Mouse (Mus musculus) naive thymus-derived CD4-positive, alpha-beta T cell, adult 2 months (primary cell): ENCODE measurements around the gene Rpl22.

Experiments used
- DNase-seq: peaks from one replicate; pipeline ENCODE4 v3.0.0-alpha.2; 2011; ENCODE audit warnings: low read depth

Gene Rpl22

GRCm38 (mm10) chr4:152338419-152339292, 13.1 kb downstream of the Rpl22 start, which contains the start of gene Chd5:
TSS of gene Chd5 (plus strand) at chr4:152338651.
- no peak for DNase-seq

- no peak for DNase-seq
Measured at GRCm38 (mm10) chr4:152339293-152339790, 13.8 kb downstream of the Rpl22 start.

GRCm38 (mm10) chr4:152340584-152341284, 15.2 kb downstream of the Rpl22 start:
- DNase-seq = no peak

GRCm38 (mm10) chr4:152343296-152343695, 17.8 kb downstream of the Rpl22 start:
- no peak for DNase-seq

GRCm38 (mm10) chr4:152344651-152345050, 19.1 kb downstream of the Rpl22 start:
- no peak for DNase-seq

- no peak for DNase-seq
Measured at GRCm38 (mm10) chr4:152345120-152345889, 19.8 kb downstream of the Rpl22 start.

GRCm38 (mm10) chr4:152349837-152350381, 24.4 kb downstream of the Rpl22 start:
- no peak for DNase-seq

- no peak for DNase-seq
Measured at GRCm38 (mm10) chr4:152350722-152351421, 25.3 kb downstream of the Rpl22 start.

GRCm38 (mm10) chr4:152351422-152352305, 26.1 kb downstream of the Rpl22 start:
- no peak for DNase-seq

- DNase-seq = no peak
Measured at GRCm38 (mm10) chr4:152353886-152354637, 28.5 kb downstream of the Rpl22 start.

GRCm38 (mm10) chr4:152355672-152356071, 30.1 kb downstream of the Rpl22 start:
- DNase-seq = no peak

- no peak for DNase-seq
Measured at GRCm38 (mm10) chr4:152359700-152360099, 34.2 kb downstream of the Rpl22 start.

- DNase-seq = no peak
Measured at GRCm38 (mm10) chr4:152360855-152361254, 35.3 kb downstream of the Rpl22 start.

- no peak for DNase-seq
Measured at GRCm38 (mm10) chr4:152362180-152362579, 36.6 kb downstream of the Rpl22 start.

- DNase-seq = no peak
Measured at GRCm38 (mm10) chr4:152365228-152365627, 39.7 kb downstream of the Rpl22 start.

GRCm38 (mm10) chr4:152382528-152383252, 57.1 kb downstream of the Rpl22 start:
- DNase-seq = no peak
